Mouse (Mus musculus) ES-E14 (cell line): ENCODE data around the gene Spsb1.

Experiments used
- HCFC1 ChIP-seq: IDR thresholded peaks from 2 replicates; pipeline ENCODE4 v1.6.1; 2012; ENCODE audit warnings: low read length, inconsistent platforms, borderline replicate concordance; ENCODE audit not compliant: insufficient read depth
- ZC3H11A ChIP-seq: IDR thresholded peaks from 2 replicates; pipeline ENCODE4 v1.6.1; 2012; ENCODE audit warnings: low read depth, mild to moderate bottlenecking, inconsistent platforms, low read length, borderline replicate concordance
- ZNF384 ChIP-seq: IDR thresholded peaks from 2 replicates; pipeline ENCODE4 v1.6.1; 2012; ENCODE audit warnings: low read depth, low read length, inconsistent platforms

- TF ChIP-seq ZC3H11A, result no peak
- no peak for TF ChIP-seq ZNF384
- TF ChIP-seq HCFC1, result no peak
Measured at GRCm38 (mm10) chr4:149955631-149956030, 788 bp upstream of the Spsb1 start.
